Mouse (Mus musculus) forebrain, embryonic 12.5 days (tissue): ENCODE measurements at regions not wholly inside any gene's neighbourhood (a gene's known extent, or its start where the extent isn't known, plus 50 kb on each side); places are given as distances from the start of the nearest gene placed in this dataset.

Source experiments
- ATAC-seq: fragments of 200-750 bp; cut with Nextera tagmentation; 2 replicates; pipeline ENCODE4 v1.8.0; 2017; ENCODE audit warnings: moderate TSS enrichment; ENCODE audit not compliant: low FRiP score
- H3K27ac ChIP-seq: fragments of 300-500 bp; sonication (generic); 2 replicates; pipeline ENCODE4 v1.5.1; 2016; ENCODE audit warnings: mild to moderate bottlenecking
- H3K27me3 ChIP-seq: fragments of 300-500 bp; sonication (generic); 2 replicates; pipeline ENCODE4 v1.6.1; 2016; ENCODE audit warnings: mild to moderate bottlenecking
- H3K36me3 ChIP-seq: fragments of 300-500 bp; sonication (generic); replicated peaks from 2 replicates; pipeline ENCODE4 v1.6.1; 2016; ENCODE audit warnings: mild to moderate bottlenecking
- H3K4me1 ChIP-seq: fragments of 300-500 bp; sonication (generic); 2 replicates; pipeline ENCODE4 v1.6.1; 2016
- H3K4me2 ChIP-seq: fragments of 300-500 bp; sonication (generic); 2 replicates; pipeline ENCODE4 v1.6.1; 2016; ENCODE audit warnings: mild to moderate bottlenecking, moderate library complexity
- H3K4me3 ChIP-seq: fragments of 300-500 bp; sonication (generic); replicated peaks from 2 replicates; pipeline ENCODE4 v1.5.1; 2016; ENCODE audit warnings: mild to moderate bottlenecking
- H3K9ac ChIP-seq: fragments of 300-500 bp; sonication (generic); 2 replicates; pipeline ENCODE4 v1.6.1; 2016; ENCODE audit warnings: mild to moderate bottlenecking
- H3K9me3 ChIP-seq: fragments of 300-500 bp; sonication (generic); 2 replicates; pipeline ENCODE4 v1.6.1; 2016
- WGBS: fragments of 180-500 bp; shearing (Covaris S2); methylation state at CpG from one replicate; pipeline ENCODE4 v1.1.7; 2016; 5-methylcytosine and 5-hydroxymethylcytosine counted together

DNA sequence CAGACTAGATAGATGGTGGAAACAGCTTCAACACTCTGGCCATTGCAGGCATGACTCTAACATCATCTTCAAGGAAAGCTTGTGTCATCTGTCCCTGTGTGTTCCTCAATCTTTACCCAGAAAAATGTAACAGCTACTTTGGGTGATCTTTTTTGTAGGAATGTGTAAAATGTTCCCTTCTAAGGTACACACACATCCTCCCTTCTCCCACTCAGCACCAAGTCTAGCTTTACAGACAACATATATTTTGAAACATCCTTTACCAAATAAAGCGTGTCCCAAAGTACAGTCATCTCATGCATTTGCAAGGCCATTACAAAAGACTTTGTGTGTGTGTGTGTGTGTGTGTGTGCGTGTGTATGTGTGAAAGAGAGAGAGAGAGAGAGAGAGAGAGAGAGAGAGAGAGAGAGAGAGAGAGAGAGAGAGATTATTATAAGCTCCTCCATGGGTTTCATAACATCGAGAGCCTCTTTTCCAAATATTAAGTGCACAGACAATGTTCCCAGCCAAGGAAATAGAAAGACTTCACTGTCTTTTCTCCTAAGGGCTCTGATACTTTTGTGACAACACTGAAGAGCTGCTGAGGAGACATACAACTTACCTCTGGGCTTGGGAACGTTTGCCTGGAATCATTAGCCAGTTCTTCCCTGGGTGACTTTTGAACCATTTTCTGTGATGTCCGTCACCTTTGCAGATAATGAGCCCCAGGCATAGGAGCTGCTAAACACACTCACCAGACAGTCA, 164.0 kb downstream of the Fzd1 start:
- Histone ChIP-seq H3K4me1 (no peaks in the 10 kb centered on the region), H3K36me3 (no peaks in the 10 kb centered on the region), H3K4me2 (no peak overlapping the region), H3K4me3 (no peak overlapping the region), H3K27me3 (no peaks in the 10 kb centered on the region), H3K27ac (no peak overlapping the region), H3K9ac (no peak overlapping the region), H3K9me3 (no peaks in the 10 kb centered on the region)
- ATAC-seq: no peak
- 73% methylated on average over 5 of the region's 5 CpGs for WGBS

DNA sequence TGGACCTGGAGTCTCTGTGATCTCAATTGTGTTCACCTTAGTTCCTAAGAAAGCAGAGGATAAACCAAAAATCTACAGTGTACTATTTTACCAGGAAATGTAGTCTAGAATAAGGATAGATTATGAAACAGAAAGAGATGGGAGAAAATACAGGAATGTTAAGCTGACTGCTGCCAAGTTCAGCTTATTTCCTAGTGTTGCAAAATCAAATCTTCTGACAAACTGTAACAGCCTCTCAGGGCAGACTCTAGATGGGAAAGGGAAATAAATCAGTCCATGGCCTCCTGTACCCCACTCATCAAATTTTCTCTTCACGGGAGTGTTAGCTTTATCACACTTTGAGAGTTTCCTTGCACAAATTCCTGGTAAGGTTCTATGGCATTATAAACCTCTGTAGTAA, 166.1 kb downstream of the Fzd1 start:
- H3K4me2 ChIP-seq: no peak overlapping the region
- no peaks in the 10 kb centered on the region for H3K27me3 ChIP-seq
- no peak overlapping the region for H3K4me3 ChIP-seq
- no peak for ATAC-seq
- H3K9ac ChIP-seq: no peak overlapping the region
- no peak overlapping the region for H3K27ac ChIP-seq
- H3K36me3 ChIP-seq: no peaks in the 10 kb centered on the region
- no peaks in the 10 kb centered on the region for H3K4me1 ChIP-seq
- H3K9me3 ChIP-seq: no peaks in the 10 kb centered on the region
- 93% methylated on average over 1 of the region's 1 CpGs for WGBS

DNA sequence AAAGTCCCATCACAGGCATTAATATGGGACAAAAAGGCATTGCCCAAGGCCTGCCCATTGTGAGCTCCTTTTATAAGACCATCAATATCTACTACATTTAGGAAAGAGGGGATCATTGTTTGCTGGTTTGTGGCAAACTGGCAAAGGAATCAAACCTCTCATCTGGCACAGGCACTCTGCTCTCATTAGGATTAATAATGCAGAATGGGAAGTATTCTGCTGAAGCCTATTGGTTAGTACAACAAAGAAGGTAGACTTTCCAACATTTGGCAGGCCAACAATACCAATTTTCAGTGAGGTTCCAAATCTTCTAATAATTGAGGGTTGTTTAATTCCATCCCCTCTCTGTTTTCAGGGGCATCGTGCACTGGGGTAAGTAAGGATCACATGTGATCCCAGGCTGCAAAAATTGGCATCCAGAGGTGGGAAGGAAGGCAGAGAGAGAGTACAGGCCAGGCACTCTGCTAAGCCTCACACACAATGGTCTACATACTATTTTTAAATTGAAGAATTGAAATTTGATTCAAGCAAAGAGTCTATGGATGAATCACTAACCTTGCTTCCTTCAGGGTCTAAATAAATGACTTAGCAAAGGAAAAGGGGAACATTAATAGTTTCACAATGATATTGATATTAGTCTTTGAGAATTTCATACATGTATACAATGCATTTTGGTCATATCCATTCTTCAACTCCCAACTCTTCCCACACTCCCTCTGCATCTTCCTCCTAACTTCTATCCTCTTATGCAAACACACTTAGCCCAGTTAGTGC, 174.9 kb downstream of the Fzd1 start:
- ATAC-seq: no peak
- Histone ChIP-seq H3K36me3 (no peaks in the 10 kb centered on the region), H3K4me3 (no peak overlapping the region), H3K4me1 (peaks cover 4% of the 10 kb centered on the region; the same call in 1 of the 2 replicates), H3K27ac (no peak overlapping the region), H3K9me3 (no peaks in the 10 kb centered on the region), H3K4me2 (no peak overlapping the region), H3K27me3 (no peaks in the 10 kb centered on the region), H3K9ac (no peak overlapping the region)
- 71% methylated on average over 1 of the region's 1 CpGs for WGBS

DNA sequence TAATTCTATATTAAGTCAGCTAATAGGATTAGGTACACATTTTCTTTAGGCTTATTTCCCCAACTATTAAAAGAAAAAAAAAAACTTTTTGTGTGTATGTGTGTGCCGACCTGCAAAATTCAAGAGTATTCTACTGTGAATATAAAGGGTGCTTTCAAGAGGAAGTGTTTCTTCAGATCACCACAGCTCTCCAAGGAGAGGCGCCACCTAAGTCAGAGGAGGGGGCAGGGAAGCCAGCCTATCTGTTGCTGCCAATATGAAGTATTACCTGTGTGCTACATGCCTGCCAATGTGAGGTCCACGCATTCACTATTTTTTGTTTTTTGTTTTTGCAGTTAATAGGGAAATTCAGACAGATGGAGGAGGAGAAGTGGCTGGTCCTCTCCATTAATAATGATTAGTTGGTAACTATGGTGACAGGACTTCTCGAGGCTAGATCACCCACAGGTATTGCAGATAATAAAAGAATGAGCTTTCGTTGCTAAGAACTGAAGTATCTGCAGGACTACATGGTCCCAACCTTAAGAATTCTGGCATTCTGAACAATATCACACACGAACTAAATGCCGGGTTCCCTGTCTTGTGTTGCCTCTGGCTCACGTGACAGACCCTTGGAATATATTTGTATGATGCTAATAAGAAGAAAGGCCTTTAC, 177.5 kb downstream of the Fzd1 start:
- H3K9ac ChIP-seq: no peak overlapping the region
- no peak for ATAC-seq
- no peak overlapping the region for H3K27ac ChIP-seq
- H3K4me1 ChIP-seq: peaks cover 4% of the 10 kb centered on the region; the same call in 1 of the 2 replicates
- H3K4me3 ChIP-seq: no peak overlapping the region
- no peak overlapping the region for H3K4me2 ChIP-seq
- H3K27me3 ChIP-seq: no peaks in the 10 kb centered on the region
- no peaks in the 10 kb centered on the region for H3K9me3 ChIP-seq
- no peaks in the 10 kb centered on the region for H3K36me3 ChIP-seq
- WGBS: 76% methylated on average over 8 of the region's 8 CpGs

DNA sequence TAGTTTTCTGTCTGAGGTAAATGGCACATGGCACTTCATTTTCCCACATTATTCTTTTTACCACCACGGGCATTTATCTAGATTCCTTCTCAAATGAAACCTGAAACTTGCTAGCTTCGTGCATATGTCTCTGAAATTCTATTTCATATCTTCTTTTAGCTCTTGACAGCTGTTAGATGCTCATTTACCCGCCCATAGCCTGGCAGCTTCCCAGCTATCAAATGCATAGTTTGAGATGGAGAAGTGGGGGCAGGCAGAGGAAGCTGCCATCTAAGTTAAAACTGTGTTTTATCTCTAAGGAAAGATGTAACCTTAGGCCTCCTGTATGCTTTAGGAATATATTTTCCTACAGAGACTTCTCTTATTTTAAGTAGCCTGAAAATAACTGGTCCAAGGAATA, 179.0 kb downstream of the Fzd1 start:
- H3K27me3 ChIP-seq: no peaks in the 10 kb centered on the region
- H3K36me3 ChIP-seq: no peaks in the 10 kb centered on the region
- H3K4me3 ChIP-seq: no peak overlapping the region
- no peak overlapping the region for H3K9ac ChIP-seq
- no peak overlapping the region for H3K27ac ChIP-seq
- no peaks in the 10 kb centered on the region for H3K9me3 ChIP-seq
- H3K4me1 ChIP-seq: peaks cover 4% of the 10 kb centered on the region; the same call in 1 of the 2 replicates
- WGBS: 74% methylated on average over 3 of the region's 3 CpGs
- no peak overlapping the region for H3K4me2 ChIP-seq
- ATAC-seq: no peak

DNA sequence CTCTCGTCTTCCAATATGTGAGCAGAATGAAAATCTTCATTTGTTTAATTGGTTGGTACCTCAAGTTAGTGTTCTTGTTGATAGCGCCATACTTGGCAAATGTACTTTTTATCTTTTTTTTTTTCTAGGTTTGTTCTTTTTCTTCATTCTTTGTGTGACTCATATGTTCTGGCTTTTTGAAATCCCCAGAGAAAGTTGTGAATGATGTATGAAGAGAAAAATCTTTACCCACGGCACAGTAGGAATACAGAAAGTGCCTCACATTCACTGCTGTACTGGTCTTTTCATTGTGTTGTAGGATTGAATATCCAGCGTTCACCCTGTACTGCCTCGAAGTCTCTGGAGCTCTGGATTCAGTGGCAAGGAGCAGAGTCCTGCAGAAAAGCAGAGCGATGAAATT, 180.7 kb downstream of the Fzd1 start:
- no peak overlapping the region for H3K4me3 ChIP-seq
- H3K36me3 ChIP-seq: no peaks in the 10 kb centered on the region
- no peak overlapping the region for H3K4me2 ChIP-seq
- no peak overlapping the region for H3K27ac ChIP-seq
- H3K9ac ChIP-seq: no peak overlapping the region
- 94% methylated on average over 6 of the region's 6 CpGs for WGBS
- no peaks in the 10 kb centered on the region for H3K27me3 ChIP-seq
- H3K9me3 ChIP-seq: no peaks in the 10 kb centered on the region
- peaks cover 4% of the 10 kb centered on the region; the same call in 1 of the 2 replicates for H3K4me1 ChIP-seq
- no peak for ATAC-seq

DNA sequence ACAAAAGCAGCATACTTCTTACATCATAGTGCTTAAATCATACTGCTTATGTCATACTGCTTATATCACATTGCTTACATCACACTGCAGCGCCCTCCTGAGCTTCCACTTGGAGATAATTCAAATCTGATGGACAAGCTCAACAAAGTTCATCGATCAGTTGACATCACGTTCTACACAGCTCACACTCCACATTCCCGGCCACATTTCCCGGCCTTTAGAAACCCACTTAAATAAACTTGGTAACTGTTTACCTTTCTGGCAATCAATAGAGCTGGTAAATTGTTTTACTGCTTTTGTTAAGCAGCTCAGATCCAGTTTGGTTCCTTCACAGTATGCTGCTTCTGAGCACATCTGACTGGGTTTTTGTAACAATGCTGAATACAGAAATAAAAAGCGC, 194.0 kb downstream of the Fzd1 start:
- no peaks in the 10 kb centered on the region for H3K4me1 ChIP-seq
- H3K9me3 ChIP-seq: no peaks in the 10 kb centered on the region
- no peak overlapping the region for H3K4me3 ChIP-seq
- H3K27ac ChIP-seq: no peak overlapping the region
- H3K4me2 ChIP-seq: no peak overlapping the region
- ATAC-seq: no peak
- H3K27me3 ChIP-seq: no peaks in the 10 kb centered on the region
- H3K9ac ChIP-seq: no peak overlapping the region
- WGBS: 86% methylated on average over 6 of the region's 6 CpGs
- no peaks in the 10 kb centered on the region for H3K36me3 ChIP-seq

DNA sequence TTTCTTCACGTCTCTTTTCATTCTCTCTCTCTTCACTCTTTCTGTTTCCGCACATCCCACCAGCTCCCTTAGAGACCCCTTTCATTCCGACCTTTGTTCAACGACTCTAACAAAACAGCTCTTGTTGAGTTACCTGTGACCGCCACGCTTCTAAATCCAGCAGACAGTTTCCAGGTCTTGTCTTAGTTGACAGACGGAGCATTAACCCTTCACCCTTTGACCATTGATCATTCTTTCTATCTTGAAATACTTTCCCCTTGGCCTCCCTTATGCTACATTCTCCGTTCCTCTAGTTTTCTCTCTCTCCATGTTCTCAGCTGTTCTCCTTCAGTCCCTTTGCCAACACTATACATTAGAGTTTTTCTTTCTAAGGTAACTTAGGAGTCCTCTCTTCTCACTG, 196.2 kb downstream of the Fzd1 start:
- no peaks in the 10 kb centered on the region for H3K4me1 ChIP-seq
- ATAC-seq: no peak
- no peaks in the 10 kb centered on the region for H3K27me3 ChIP-seq
- 75% methylated on average over 8 of the region's 8 CpGs for WGBS
- H3K9me3 ChIP-seq: no peaks in the 10 kb centered on the region
- no peak overlapping the region for H3K9ac ChIP-seq
- no peak overlapping the region for H3K27ac ChIP-seq
- no peak overlapping the region for H3K4me2 ChIP-seq
- H3K4me3 ChIP-seq: no peak overlapping the region
- no peaks in the 10 kb centered on the region for H3K36me3 ChIP-seq

DNA sequence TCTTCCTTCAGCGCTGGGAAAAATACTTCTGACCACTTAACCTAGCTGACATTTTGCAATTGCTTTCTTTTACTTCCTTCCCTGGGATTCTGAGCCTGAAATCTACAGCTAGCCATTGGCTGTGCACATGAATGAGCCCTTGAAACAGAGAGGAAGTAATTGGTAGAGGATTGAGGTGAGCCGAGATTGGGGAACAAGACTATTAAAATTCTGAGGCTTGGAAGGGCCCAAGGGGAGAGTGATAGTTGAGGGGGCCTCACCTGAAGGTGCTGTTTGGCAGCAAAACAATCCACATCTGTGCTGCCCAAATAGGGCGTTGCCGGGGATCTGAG, 196.7 kb downstream of the Fzd1 start:
- Histone ChIP-seq H3K4me1 (no peaks in the 10 kb centered on the region), H3K27ac (no peak overlapping the region), H3K9me3 (no peaks in the 10 kb centered on the region), H3K4me2 (no peak overlapping the region), H3K36me3 (no peaks in the 10 kb centered on the region), H3K27me3 (no peaks in the 10 kb centered on the region), H3K4me3 (no peak overlapping the region), H3K9ac (no peak overlapping the region)
- ATAC-seq: no peak
- WGBS: 83% methylated on average over 4 of the region's 4 CpGs

DNA sequence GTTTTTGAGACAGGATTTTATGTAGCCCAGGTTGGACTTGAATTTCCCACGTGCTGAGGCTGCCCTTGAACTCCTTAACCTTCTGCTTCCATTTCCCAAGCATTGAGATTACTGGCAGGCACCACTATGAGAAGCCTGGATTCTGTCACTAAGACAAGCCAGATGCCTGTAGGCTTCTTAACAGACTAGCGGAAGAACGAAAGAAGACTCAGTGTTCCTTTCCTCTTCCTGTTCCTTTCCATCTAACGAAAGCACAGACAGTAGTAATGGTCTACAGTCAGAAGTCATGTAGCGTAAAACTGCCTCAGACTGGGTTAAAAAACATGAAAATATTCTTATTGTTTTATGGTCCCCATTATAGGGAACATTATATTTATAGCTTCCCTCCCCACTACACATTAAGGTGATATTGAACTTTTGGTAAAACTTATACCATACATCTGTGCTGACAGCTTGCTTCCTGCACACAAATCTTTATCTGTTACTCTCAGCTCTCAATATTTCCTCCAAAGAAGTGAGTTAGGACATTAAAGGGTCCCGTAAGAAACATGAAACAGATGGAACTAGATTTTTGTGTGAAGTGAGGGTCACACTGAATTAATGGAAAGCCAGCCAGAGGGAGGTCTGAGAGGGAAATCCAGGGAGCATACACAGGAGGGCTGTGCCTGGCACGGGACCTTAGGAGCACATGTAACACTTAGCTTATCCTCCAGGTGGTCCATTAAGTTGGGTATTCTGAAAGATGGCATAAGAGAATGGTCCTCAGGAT, 197.3 kb downstream of the Fzd1 start:
- no peaks in the 10 kb centered on the region for H3K27me3 ChIP-seq
- H3K9ac ChIP-seq: no peak overlapping the region
- no peak for ATAC-seq
- H3K4me2 ChIP-seq: no peak overlapping the region
- no peak overlapping the region for H3K4me3 ChIP-seq
- no peaks in the 10 kb centered on the region for H3K36me3 ChIP-seq
- no peak overlapping the region for H3K27ac ChIP-seq
- H3K9me3 ChIP-seq: no peaks in the 10 kb centered on the region
- no peaks in the 10 kb centered on the region for H3K4me1 ChIP-seq
- WGBS: 85% methylated on average over 7 of the region's 7 CpGs

DNA sequence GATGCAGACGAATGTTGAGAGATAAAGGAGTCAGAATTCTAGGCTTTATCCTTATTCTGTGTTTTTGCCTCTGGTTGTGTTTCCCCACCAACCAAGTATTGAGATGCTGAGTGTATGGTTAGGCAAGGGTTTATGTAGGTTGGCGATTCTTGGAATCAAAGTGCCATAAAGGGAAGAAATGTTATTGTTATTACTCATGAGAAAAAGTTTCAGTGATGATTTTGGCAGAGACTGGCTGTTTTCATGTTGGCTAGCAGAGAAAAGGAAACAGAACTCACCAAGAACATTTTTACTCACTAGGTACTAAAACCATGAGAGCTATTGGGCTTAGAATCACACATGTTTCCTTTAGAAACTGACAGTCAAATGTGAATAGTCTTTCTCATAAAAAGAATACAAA, 202.9 kb downstream of the Fzd1 start:
- H3K4me1 ChIP-seq: no peaks in the 10 kb centered on the region
- H3K27ac ChIP-seq: no peak overlapping the region
- H3K4me3 ChIP-seq: no peak overlapping the region
- no peak overlapping the region for H3K4me2 ChIP-seq
- H3K36me3 ChIP-seq: no peaks in the 10 kb centered on the region
- ATAC-seq: no peak
- H3K9ac ChIP-seq: no peak overlapping the region
- H3K9me3 ChIP-seq: no peaks in the 10 kb centered on the region
- 81% methylated on average over 2 of the region's 2 CpGs for WGBS
- no peaks in the 10 kb centered on the region for H3K27me3 ChIP-seq

DNA sequence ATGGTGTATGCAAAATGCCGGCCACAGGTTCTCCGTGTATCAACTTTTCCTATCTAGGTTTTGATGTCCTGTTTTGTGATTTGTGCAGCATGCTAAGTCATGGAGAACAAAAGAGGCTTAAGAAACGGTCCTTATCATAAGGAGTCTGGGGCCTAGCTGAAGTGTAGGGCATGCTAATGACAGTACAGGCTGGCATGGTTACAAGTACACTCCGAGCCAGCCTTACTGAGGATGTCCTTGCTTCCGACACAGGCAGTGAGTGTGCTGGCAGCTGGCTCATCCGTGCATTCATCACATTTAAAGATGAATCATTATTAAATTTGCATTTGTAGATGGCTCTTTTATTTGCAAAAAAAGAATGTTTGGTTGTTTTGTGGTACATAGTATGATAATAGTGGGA, 219.3 kb downstream of the Fzd1 start:
- 0 out of 2 replicates have a peak, but pooled peaks have one; percentile 60 for ATAC-seq
- H3K27me3 ChIP-seq: no peaks in the 10 kb centered on the region
- H3K27ac ChIP-seq: no peak overlapping the region
- no peak overlapping the region for H3K4me3 ChIP-seq
- WGBS: 50% methylated on average over 6 of the region's 6 CpGs
- no peaks in the 10 kb centered on the region for H3K36me3 ChIP-seq
- peaks cover 3% of the 10 kb centered on the region; the same call in 1 of the 2 replicates for H3K4me1 ChIP-seq
- no peaks in the 10 kb centered on the region for H3K9me3 ChIP-seq
- no peak overlapping the region for H3K9ac ChIP-seq
- H3K4me2 ChIP-seq: no peak overlapping the region
